Mouse (Mus musculus) frontal cortex, adult 2 months (tissue): ENCODE measurements around the gene Chka. TPM values are rescaled to one million over a fixed set of nuclear protein-coding genes. Genes with fewer than 3 reads are reported as not detected.

Experiments
- DNase-seq, 2 experiments: peaks; one replicate each; pipeline ENCODE4 v3.0.0; 2022; ENCODE audit warnings: low spot score in 1 of 2; ENCODE audit errors: extremely low spot score in 1 of 2
- polyA plus RNA-seq: library from polyadenylated mRNA; depleted of rRNA; stranded (reverse); fragments of >200 nt; gene quantifications from 2 replicates; pipeline ENCODE4 v1.2.3, GENCODE M21; 2012

The Chka gene
- polyA plus RNA-seq, 1 experiment: 121 TPM

DNA sequence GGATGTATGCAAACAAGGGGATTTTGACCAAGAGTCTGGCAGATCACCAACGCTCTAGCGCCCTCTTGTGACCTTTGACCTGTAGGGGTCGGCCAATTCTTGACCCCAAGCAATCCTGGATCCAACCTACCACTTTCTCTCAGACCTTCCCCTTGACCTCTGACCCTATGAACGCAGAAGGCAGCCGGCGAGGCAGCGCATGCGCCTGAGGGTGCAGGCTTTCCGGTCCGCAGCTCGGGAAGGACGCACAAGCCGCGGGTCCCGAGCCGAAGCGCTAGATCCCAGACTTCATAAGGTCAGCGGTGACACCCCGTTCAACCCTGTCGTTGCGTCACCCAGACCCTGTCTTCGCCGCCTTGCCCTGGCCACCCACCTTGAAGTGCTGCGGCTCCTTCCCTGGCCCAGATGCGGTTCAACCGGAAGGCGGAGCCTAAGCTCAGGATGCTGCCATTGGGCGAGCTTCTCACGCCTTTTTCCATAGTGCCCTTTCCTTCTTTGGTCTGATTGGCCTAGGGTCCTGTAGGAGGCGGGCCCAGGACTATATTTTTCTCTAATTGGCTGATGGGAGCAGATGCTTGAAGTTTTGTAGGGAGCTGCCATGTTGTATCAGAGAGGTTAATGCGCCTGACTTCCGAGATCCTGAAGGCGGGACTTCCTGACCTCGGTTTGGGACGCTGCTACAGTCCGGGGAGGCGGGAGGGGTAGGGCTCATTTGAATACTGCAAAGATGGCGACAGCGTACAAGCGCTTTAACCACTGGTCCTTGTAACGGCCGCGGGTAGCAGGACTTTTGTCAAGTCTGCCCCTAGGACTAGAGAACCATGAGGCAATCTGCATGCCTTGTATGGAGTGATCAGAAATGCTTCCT, 61.0 kb downstream of the Chka start, which contains the start of gene Ndufs8:
Gene Ndufs8, minus strand, starts transcription at position 438 of the 868 bp plus-strand sequence.
- DNase-seq: peak; percentile 97 to 98

DNA sequence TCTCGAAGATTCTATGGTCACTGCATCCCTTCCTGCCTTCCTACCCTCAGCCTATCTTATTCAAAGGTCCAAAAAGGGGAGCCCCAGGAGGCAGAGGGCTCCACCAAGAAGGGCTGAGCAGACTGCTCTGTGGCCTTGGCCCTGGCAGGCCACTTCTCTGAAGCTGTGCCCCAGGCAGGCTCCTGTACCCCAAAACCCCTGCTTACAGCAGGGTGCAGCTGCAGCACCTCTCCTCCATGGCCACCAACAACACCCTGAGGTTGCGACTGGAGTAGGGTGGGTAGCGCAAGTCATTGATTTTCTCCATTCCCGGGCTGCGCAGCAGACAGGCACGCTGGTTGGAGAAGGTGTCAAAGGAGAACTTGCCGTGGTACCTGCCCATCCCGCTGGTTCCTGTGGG, 62.1 kb downstream of the Chka start:
- DNase-seq: no peak

- no peak for DNase-seq
These were observed 63.0 kb downstream of the Chka start for GRCm38 (mm10) chr19:3914535-3914934.

DNA sequence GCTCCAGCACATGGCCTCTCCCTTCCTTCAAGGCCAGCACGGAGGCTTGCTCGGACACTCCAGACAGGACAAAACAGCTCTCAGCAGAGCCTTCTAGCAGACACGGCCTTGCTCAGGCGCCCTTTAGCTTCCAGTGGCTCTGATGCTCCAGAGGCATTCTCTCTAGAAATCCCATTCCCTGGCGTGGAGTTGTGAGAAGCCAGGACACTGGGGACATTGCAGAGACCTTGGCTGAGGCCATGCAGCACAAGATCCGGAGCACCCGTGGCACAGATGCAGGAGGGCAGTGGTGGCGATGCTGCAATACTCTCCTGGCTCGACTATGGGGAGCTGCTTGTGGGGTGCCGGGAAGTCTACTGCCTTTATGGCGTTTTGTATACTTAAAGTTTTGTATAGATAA, 65.2 kb downstream of the Chka start:
- DNase-seq: no peak

DNA sequence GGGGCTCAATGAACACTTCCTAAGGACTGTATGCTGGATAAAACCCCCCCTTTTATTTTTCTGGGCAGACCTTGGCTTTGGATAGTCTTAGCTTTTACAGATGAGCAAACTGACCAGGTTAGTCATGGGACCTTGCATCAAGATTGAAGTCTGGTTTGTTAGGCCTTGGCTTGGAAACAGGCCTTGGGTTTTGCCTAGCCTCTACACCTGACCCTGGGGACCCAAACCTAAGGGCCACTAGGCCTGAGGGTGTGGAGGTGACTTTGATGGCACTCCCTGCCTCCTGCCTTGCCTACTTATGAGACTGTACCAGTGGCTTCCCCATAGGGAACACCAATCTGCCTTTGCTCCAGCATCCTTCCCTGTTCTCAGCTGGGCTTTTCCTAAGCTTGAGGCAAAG, 68.4 kb downstream of the Chka start:
- DNase-seq: no peak

DNA sequence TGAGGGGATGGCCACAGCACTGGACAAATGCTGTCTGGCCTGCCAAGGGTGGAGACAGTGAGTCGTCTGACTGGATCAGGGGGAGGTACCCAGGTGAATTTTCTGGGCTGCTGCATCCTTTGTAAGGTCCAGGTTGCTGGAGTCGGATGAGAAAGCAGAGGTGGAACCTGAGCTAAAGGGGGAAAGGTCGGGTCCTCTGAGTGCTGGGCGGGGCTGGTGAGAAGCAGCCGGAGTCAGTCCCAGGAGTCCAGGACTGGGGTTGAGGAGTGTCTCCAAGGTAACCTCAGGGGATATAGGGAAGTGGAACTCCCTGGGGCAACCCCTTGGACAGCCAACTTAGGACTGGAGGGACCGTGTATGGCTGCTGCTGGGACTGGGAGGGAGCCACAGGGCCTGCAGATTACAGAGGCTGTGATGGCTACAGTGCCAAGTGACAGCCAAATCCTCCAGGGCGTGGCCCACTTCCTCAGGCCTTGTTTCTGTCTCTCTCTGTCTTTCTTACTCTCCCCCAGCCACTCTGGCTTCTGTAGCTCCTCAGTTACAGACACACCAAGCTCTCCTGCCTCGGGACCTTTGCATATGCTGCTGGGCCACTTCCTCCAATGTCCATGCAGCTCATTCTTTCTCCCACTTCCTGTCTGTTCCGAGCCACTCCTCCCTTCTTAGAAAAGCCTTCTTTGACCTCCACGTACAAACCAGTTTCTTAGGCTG, 71.2 kb downstream of the Chka start:
- no peak for DNase-seq

DNA sequence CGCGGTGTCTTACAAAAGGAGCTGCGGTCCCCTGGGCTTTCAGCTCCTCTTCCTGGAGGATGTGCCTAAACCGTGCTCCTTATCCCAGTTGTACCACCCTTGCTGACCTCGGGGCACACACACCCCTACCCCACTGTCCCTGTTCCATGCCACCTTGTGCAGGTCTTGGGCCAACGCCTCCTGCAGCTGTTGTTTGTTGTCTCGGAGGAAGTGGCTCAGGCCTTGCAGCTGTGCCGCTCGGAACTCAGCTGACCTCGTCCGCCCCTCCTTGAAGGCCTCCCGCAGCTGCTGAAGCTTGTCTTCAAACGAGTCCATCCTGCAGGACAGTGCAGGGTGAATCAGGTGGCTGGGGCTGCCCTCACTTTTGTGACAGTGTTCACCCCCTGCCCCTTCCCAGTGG, 72.0 kb downstream of the Chka start:
- DNase-seq: no peak

DNA sequence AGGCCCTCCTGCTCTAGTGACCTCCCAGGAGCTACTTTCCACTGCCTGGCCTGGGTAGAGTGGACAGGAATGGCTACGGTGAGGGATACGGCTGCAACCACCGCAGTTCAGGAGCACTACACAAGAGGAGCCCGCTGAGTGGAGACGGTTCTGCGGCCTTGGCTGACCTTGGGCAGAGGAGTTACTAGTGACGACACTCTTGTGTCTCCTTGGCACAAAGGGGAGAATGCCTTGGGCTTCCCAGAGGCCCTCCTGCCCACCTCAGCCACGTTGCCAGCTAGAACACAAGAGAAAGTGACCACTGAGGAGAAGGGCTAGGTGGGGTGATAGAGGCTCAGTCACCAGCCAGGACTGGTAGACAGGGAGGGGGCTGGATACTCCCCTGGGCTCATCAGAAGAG, 72.6 kb downstream of the Chka start:
- DNase-seq: no peak

DNA sequence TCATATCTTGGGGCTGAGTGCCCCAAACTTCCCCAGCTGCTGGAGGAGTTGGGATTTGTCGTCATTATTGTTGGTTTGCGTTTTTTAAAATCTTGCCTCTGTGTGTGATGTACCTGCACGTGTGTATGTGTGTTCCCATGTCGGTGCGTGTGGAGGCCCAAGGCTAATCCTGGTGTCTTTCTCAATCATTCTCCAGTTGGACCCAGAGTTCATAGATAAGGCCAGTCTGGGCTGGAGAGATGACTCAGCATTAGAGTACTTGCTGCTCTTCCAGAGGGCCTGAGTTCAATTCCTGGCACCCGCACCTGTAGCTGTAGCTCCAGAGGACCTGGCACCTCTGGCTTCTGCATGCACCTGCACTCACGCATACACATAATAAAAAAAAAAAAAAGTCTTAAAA, 73.3 kb downstream of the Chka start:
- DNase-seq: no peak

- no peak for DNase-seq
These were observed 74.3 kb downstream of the Chka start for GRCm38 (mm10) chr19:3925859-3926258.

DNA sequence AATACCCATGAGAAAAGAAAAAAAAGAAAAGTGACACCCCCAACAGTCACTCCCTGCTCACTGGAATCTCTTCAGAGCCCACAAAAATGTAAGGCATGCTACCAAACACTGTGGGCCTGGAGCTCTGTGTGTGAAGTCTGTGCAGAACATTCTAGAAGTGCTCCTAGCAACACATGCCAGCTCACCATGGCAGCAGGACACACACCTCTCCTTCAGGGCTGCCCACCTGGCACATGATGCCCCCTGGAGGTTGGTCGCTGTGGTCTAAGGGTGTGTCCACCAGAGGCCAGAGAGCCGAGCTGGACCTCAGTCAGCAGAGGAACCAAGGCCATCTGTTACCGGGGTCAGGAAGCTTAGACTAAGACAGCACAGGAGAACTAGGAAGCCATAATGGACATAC, 74.7 kb downstream of the Chka start:
- no peak for DNase-seq

DNA sequence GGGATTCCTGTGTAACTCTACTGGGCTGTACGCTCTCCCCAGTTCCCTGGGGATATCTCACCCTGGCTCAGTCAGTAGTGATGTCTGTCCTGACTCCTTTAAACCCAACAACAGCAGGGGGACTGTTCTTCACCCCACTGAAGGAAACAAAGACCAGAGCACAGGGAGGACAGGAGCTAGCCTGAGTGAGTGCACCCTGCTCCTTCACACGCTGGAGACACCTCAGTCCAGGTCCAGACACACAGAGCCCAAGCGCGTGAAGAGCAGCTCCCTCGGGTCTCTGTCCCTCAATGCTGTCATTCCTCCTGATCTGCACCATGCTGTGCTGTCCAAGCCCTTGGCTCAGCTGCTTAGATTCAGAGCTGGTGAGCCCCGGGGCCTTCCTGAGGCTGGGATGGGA, 75.1 kb downstream of the Chka start:
- DNase-seq: no peak

DNA sequence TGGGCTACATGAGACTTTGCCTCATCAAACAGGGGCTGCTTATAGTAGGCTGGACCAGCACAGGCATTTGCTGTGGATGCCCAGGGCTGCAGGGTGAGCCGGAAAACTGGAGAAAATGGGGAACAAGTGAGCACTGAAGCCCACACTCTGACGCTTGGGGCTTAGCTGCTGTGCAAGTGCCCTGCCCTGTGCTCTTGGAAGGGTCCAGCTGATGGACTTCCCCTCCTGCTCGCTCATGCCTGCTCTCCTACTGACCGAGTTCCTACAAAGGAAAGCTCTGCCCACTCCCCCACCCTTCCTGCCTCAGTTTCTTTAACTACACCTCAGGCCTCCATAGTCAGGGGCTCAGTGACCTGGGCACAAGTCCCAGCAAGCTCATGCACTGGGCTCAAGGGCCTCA, 76.4 kb downstream of the Chka start:
- DNase-seq: no peak

- no peak for DNase-seq
These were observed 77.2 kb downstream of the Chka start for GRCm38 (mm10) chr19:3928779-3929178.

GRCm38 (mm10) chr19:3929211-3929941, 77.8 kb downstream of the Chka start, which contains the start of gene Aldh3b1:
Gene Aldh3b1, minus strand, starts transcription at chr19:3929808.
- peak in 1 of 2 experiments; percentile 58 for DNase-seq

DNA sequence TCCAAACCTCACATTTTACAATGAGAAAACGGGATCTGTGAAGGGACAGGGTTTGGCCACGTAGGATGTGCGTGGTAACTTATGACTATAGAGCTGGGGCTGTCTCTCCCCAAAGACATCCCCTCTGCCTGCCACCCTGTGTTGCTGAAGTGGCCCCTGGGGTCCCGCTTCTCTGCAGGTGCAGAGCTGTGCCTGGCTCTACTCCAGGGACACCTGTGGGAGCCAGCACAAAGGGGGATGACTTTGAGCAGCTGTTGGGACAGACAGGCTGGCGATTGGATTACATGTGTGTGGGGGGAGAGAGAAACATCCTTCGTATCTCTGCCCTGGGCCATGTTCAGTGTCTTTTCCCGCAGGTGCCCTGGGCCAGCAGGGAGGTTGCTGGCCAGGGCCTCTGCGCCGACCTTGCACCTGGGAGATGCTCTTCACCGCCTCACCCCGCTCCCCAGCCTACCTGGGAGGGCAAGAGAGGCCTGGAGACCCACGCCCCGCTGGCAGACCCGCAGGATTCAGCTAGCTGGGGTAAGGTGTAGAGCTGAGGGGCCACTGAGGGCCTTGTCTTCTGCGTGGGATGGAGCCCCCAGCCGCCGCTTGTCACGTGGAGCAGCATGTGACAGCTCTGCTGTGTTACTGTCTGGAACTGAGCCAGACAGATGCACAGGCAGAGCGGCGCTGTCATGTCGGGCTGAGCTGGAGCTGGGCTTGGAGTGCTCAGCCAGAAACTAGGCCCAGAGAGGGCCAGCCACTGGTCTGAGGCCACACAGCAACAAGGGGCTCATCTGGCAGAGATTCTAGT, 78.9 kb downstream of the Chka start:
- DNase-seq: no peak

DNA sequence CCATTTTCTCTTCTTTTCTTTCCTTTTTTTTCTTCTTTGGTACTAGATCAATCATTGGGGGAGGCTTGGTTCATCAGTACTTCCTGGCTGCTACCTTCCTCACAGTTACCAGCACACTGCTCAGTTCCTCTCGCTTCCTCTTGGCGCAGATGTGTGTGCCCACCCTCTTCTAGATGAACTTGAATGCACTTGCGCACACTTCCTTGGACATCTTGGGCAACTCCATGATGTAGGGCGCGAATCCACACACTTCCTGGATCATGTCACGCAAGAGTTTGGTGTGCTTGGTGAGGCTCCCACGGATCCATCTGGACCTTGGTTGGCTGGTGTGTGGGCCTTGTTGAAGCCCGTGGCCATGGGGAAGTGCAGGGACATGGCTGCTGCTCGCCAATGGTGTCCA, 80.1 kb downstream of the Chka start:
- DNase-seq: no peak

GRCm38 (mm10) chr19:3935032-3935895, 83.7 kb downstream of the Chka start, which contains the start of gene Unc93b1:
Gene Unc93b1, plus strand, starts transcription at chr19:3935186.
- no peak for DNase-seq
